9 mouse cellular contexts compared by ENCODE assay signal in the genomic region with DNA sequence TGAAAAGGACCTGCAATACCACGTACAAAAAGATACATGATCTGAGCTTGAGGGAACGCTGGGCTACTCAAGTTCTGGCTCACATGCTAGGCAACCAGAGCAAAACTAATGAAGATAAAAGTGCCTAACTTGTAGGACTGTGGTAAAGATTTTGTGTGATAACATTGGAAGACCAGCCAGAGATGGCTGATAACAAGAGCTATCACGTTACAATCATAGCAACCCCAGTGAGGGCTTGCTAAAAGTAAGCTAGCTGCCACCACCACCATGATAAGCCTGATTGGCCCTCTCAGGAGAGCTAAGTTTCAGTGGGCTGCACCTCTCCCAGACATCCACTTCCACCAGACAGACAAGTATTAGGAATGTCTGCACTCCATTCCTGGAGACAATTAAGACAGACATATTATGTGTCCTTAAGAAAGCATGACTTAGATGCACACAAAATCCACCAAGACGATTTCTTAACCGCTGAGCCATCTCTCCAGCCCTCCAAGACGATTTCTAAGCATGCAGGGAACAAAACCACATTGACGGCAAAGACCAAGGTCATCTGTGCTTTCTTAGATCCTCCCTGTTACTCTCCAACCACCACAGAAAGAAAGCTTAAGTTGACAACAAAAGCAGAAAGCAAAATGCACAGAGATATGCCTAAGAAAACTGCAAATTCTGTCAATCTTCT. TPM values are rescaled to one million over a fixed set of nuclear protein-coding genes. Genes with fewer than 3 reads are reported as not detected.
DNase-seq lines count a peak whose midpoint lies in the region; ATAC-seq and TF ChIP-seq lines count a peak whose summit lies in the region.
"Had no signal": no experiment of that assay in that cellular context is flagged by ENCODE, and none has a peak within 500 bp of the region (broad histone marks: within the 10 kb centered on the region; RNA-seq: fewer than 3 reads in every experiment).

No protein-coding gene starts in this region.

- TF ChIP-seq POLR2A in cortical plate, adult 2 months (IDR thresholded peaks at IDR 0.05; ENCODE audit: extremely low read depth, insufficient read depth, low read length), result no peak

- no peaks in the 10 kb centered on the region for H3K36me3 ChIP-seq in limb, embryonic 12.5 days
- no peaks in the 10 kb centered on the region for H3K36me3 ChIP-seq in limb, embryonic 10.5 days
- H3K36me3 ChIP-seq in forebrain, embryonic 13.5 days (ENCODE audit: poor library complexity, severe bottlenecking), result no peaks in the 10 kb centered on the region
- peaks cover 3% of the 10 kb centered on the region for H3K36me3 ChIP-seq in liver, embryonic 16.5 days (ENCODE audit: control insufficient read depth, insufficient read depth)

- H3K4me1 ChIP-seq in limb, embryonic 12.5 days (replicated peaks), result peaks cover 42% of the 10 kb centered on the region
- peaks cover 59% of the 10 kb centered on the region for H3K4me1 ChIP-seq in limb, embryonic 10.5 days
- peaks cover 2% of the 10 kb centered on the region; the same call in 1 of the 2 replicates for H3K4me1 ChIP-seq in cortical plate, adult 2 months (ENCODE audit: control insufficient read depth, insufficient read depth, low read length)
- peaks cover 56% of the 10 kb centered on the region for H3K4me1 ChIP-seq in forebrain, embryonic 13.5 days
- H3K4me1 ChIP-seq in liver, embryonic 16.5 days (ENCODE audit: control insufficient read depth, low read depth, low read length), result peaks cover 53% of the 10 kb centered on the region

- H3K27me3 ChIP-seq in limb, embryonic 12.5 days, result peaks cover 40% of the 10 kb centered on the region
- peaks cover 55% of the 10 kb centered on the region for H3K27me3 ChIP-seq in limb, embryonic 10.5 days (ENCODE audit: low read depth, poor library complexity, severe bottlenecking)
- no peaks in the 10 kb centered on the region for H3K27me3 ChIP-seq in forebrain, embryonic 13.5 days
- no peaks in the 10 kb centered on the region for H3K27me3 ChIP-seq in liver, embryonic 16.5 days (ENCODE audit: control insufficient read depth, insufficient read depth, low read depth, low read length)

- peak overlapping the region; percentile 97 for H3K4me2 ChIP-seq in limb, embryonic 12.5 days
- peak overlapping the region; percentile 52 for H3K4me2 ChIP-seq in forebrain, embryonic 13.5 days
- peak overlapping the region; percentile 85 for H3K4me2 ChIP-seq in liver, embryonic 16.5 days (ENCODE audit: low read depth, low read length)

- no peak overlapping the region for H3K4me3 ChIP-seq in limb, embryonic 12.5 days (replicated peaks)
- H3K4me3 ChIP-seq in limb, embryonic 10.5 days, result no peak overlapping the region
- 0 out of 2 replicates have a peak overlapping the region, but pooled peaks have one; percentile 4 for H3K4me3 ChIP-seq in cortical plate, adult 2 months (ENCODE audit: insufficient read depth, low read length)
- peak overlapping the region; percentile 26 for H3K4me3 ChIP-seq in forebrain, embryonic 13.5 days
- peak overlapping the region; percentile 65 for H3K4me3 ChIP-seq in liver, embryonic 16.5 days (ENCODE audit: low read depth, low read length)

- no peak for ATAC-seq in limb, embryonic 12.5 days (ENCODE audit: insufficient number of reproducible peaks, insufficient read depth, low FRiP score, low TSS enrichment, low read depth)
- no peak for ATAC-seq in forebrain, embryonic 13.5 days
- ATAC-seq in liver, embryonic 16.5 days (ENCODE audit: low read depth), result no peak

- H3K9ac ChIP-seq in limb, embryonic 12.5 days (replicated peaks), result no peak overlapping the region
- H3K9ac ChIP-seq in forebrain, embryonic 13.5 days, result peak overlapping the region; percentile 36
- peak overlapping the region; percentile 62 for H3K9ac ChIP-seq in liver, embryonic 16.5 days (ENCODE audit: low read depth, low read length)

- no peak overlapping the region for H3K27ac ChIP-seq in limb, embryonic 12.5 days
- no peak overlapping the region for H3K27ac ChIP-seq in limb, embryonic 10.5 days
- 0 out of 2 replicates have a peak overlapping the region, but pooled peaks have one; percentile 42 for H3K27ac ChIP-seq in cortical plate, adult 2 months (ENCODE audit: insufficient read depth, low read length)
- H3K27ac ChIP-seq in forebrain, embryonic 13.5 days, result 0 out of 2 replicates have a peak overlapping the region, but pooled peaks have one; percentile 10
- H3K27ac ChIP-seq in liver, embryonic 16.5 days (ENCODE audit: low read length), result peak overlapping the region; percentile 94
- H3K27ac ChIP-seq: macrophage had no signal

- WGBS in limb, embryonic 12.5 days, result 74% methylated on average over 7 of the region's 7 CpGs
- WGBS in limb, embryonic 10.5 days, result 75% methylated on average over 7 of the region's 7 CpGs
- 67% methylated on average over 7 of the region's 7 CpGs for WGBS in forebrain, embryonic 13.5 days
- 33% methylated on average over 7 of the region's 7 CpGs for WGBS in liver, embryonic 16.5 days (ENCODE audit: insufficient replicate concordance)

- H3K9me3 ChIP-seq in limb, embryonic 12.5 days, result no peaks in the 10 kb centered on the region
- no peaks in the 10 kb centered on the region for H3K9me3 ChIP-seq in limb, embryonic 10.5 days (replicated peaks)
- H3K9me3 ChIP-seq in forebrain, embryonic 13.5 days (replicated peaks), result no peaks in the 10 kb centered on the region
- H3K9me3 ChIP-seq in liver, embryonic 16.5 days (replicated peaks; ENCODE audit: control insufficient read depth, low read length), result no peaks in the 10 kb centered on the region

- DNase-seq in limb, embryonic 10.5 days (ENCODE audit: low spot score), result no peak
- DNase-seq in cerebellum, adult 18-20 months, result no peak
- DNase-seq in adrenal gland, postnatal 4 days (ENCODE audit: low spot score in 2 of 2), result no peak
- DNase-seq: thymus, adult 18-20 months had no signal

- no peak for TF ChIP-seq CTCF in cortical plate, adult 2 months (IDR thresholded peaks at IDR 0.05; ENCODE audit: extremely low read depth, insufficient read depth, low read length)

RNA-seq across cellular contexts. Expression of gene Rgcc, which starts 3.0 kb away (rescaled TPM):
- polyA plus RNA-seq in limb, embryonic 12.5 days (2016; fragmentation: Nextera tagmentation; extraction: Ambion mirVana), result 25.6 and 28.6 TPM in 2 replicates
- polyA plus RNA-seq in limb, embryonic 10.5 days (2016; fragmentation: Nextera tagmentation; extraction: Ambion mirVana), result 9.5 and 14.8 TPM in 2 replicates
- 70.5 and 73.1 TPM in 2 replicates for polyA plus RNA-seq in cortical plate, adult 2 months (2012; rRNA removed)
- polyA plus RNA-seq in forebrain, embryonic 13.5 days (2015; fragmentation: Nextera tagmentation; extraction: Ambion mirVana), result 78.3 and 106 TPM in 2 replicates
- 237 and 262 TPM in 2 replicates for polyA plus RNA-seq in liver, embryonic 16.5 days (2015; fragmentation: Nextera tagmentation; extraction: Ambion mirVana)
- total RNA-seq in adrenal gland, postnatal 4 days (2021), result 10 to 100 TPM; 72.3 to 97.8 TPM

RNA-seq across cellular contexts. Expression of gene Zfp957, which starts 51.3 kb away (rescaled TPM):
- not detected in 2 replicates for polyA plus RNA-seq in limb, embryonic 12.5 days (2016; fragmentation: Nextera tagmentation; extraction: Ambion mirVana)
- polyA plus RNA-seq in limb, embryonic 10.5 days (2016; fragmentation: Nextera tagmentation; extraction: Ambion mirVana), result not detected in 2 replicates
- polyA plus RNA-seq in cortical plate, adult 2 months (2012; rRNA removed), result not detected in 2 replicates
- polyA plus RNA-seq in forebrain, embryonic 13.5 days (2015; fragmentation: Nextera tagmentation; extraction: Ambion mirVana), result not detected in 2 replicates
- polyA plus RNA-seq in liver, embryonic 16.5 days (2015; fragmentation: Nextera tagmentation; extraction: Ambion mirVana), result not detected in 2 replicates
- total RNA-seq in adrenal gland, postnatal 4 days (2021), result not detected
- polyA plus RNA-seq: macrophage had no signal

Comparison
In these comparisons a context has a peak if more than half of its experiments do, and no peak if none do; other contexts are left out.
1. H3K27ac ChIP-seq: peak in cortical plate, adult 2 months (single experiment), forebrain, embryonic 13.5 days (single experiment) and liver, embryonic 16.5 days (single experiment); none in limb, embryonic 12.5 days (single experiment) and limb, embryonic 10.5 days (single experiment).
2. H3K4me3 ChIP-seq: peak in cortical plate, adult 2 months (single experiment), forebrain, embryonic 13.5 days (single experiment) and liver, embryonic 16.5 days (single experiment); none in limb, embryonic 12.5 days (single experiment) and limb, embryonic 10.5 days (single experiment).
3. Peak in every context shown above with its lines, with median percentiles within 50 percentile points of each other: H3K4me2 ChIP-seq.